Mouse (Mus musculus) stomach, adult 2 months (tissue): ENCODE results near the gene Ghrl. TPM values are rescaled to one million over a fixed set of nuclear protein-coding genes. Genes with fewer than 3 reads are reported as not detected.

Experiments used
- polyA plus RNA-seq: library from polyadenylated mRNA; depleted of rRNA; stranded (reverse); fragments of >200 nt; gene quantifications from 2 replicates; pipeline ENCODE4 v1.2.3, GENCODE M21; 2012; rRNA removed

Ghrl gene
- polyA plus RNA-seq: 849 and 1,043 TPM in 2 replicates

DNA sequence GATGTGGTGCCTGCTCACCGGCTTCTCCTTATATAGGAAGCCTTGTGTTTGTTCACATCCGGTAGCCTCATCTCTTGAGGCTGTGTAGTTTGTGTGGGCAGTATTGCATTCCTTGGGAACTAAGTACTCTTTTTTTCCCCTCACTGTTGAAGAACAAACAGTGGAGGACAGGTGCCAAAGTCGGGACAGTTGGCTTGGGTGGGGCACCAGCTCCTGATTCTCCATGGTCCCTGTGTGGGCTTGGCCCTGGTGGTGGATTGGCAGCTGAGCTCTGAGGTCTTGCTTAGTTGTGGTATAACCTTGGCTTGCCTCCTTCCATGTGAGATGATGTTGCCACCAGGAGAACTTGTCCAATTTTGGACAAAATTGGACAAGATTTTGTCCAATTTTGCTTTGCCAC is at the start of gene Ghrl:
Gene Ghrl, minus strand, starts transcription at position 3 of the 400 bp plus-strand sequence.

GRCm38 (mm10) chr6:113740236-113741217 is 20.8 kb upstream of the Ghrl start, which contains the start of gene Sec13:
TSS of gene Sec13 (minus strand) at chr6:113740743.

DNA sequence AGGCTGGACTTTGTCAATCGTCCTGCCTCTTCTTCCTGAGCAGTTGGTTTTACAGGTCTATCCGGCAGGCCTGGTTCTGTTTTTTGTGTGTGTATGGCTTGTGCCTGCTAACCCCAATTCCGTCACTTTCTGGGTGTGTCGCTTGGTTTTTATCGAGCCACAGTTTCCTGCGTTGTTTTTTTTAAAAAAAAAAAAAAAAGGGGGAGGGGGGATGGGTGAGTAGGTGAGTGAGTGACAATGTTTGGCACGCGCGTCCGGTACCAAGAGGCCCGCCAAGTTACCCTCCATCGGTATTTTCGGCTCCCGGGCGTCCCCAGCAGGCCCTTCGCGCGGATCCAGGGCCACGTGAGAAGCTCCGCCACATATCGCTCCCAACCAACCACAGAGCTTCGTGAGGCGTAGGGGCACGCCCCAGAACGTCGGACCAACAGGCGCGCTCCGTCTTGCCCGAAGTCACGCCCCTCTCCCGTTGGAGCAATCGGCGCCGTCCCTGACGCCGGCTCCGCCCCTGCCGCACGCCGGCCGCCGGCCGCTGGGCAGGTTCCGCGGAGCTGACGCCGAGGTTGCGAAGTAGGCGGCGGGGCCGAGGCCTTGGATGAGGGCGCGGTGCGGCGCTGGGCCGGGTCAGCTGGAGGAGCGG is 23.0 kb downstream of the Ghrl start, which contains the start of gene Tatdn2:
Gene Tatdn2, plus strand, starts transcription at position 469 of the 640 bp plus-strand sequence.

Other genes with a start within 250 kb of the Ghrl start
- gene Il17rc, start 248.5 kb downstream of the Ghrl start, polyA plus RNA-seq: 212 and 257 TPM in 2 replicates
- 6.5 and 8.5 TPM in 2 replicates for gene Creld1, start 236.6 kb downstream of the Ghrl start, polyA plus RNA-seq
- 0.10 TPM in 1 of 2 replicates, not detected in the other for gene Prrt3, start 217.9 kb downstream of the Ghrl start, polyA plus RNA-seq
- gene Emc3, start 188.2 kb downstream of the Ghrl start, polyA plus RNA-seq: 12.8 and 13.2 TPM in 2 replicates
- 0.50 and 0.67 TPM in 2 replicates for gene Fancd2, start 188.2 kb downstream of the Ghrl start, polyA plus RNA-seq
- not detected in 2 replicates for gene Fancd2os, start 119.2 kb downstream of the Ghrl start, polyA plus RNA-seq
- 58.4 and 60.6 TPM in 2 replicates for gene Brk1, start 115.1 kb downstream of the Ghrl start, polyA plus RNA-seq
- 5.0 and 5.8 TPM in 2 replicates for gene Vhl, start 95.9 kb downstream of the Ghrl start, polyA plus RNA-seq
- 13.4 and 15.3 TPM in 2 replicates for gene Irak2, start 81.4 kb downstream of the Ghrl start, polyA plus RNA-seq
- gene Tatdn2, start 22.8 kb downstream of the Ghrl start, polyA plus RNA-seq: 12.2 and 12.3 TPM in 2 replicates
- 46.6 and 54.0 TPM in 2 replicates for gene Sec13, start 20.9 kb upstream of the Ghrl start, polyA plus RNA-seq